Mouse (Mus musculus): Measurements from ENCODE around the gene Sirt5.

GRCm38 (mm10) chr13:43350489-43351169, 14.7 kb upstream of the Sirt5 start:
- TF ChIP-seq GATA1 (IDR thresholded peaks at IDR 0.05; ENCODE audit: borderline replicate concordance, low read length) (peak; percentile 85; the same call in 2 of the 3 replicates), FLI1 (IDR thresholded peaks at IDR 0.05; ENCODE audit: low read length) (no peak)

All from megakaryocyte, embryonic 14.5 days (primary cell).